Mouse (Mus musculus) neural tube, embryonic 13.5 days (tissue): ENCODE results near the gene Pglyrp1. TPM values are rescaled to one million over a fixed set of nuclear protein-coding genes. Genes with fewer than 3 reads are reported as not detected.
A peak's percentile ranks its signal among the peaks of the same experiment; 100 is the strongest.

ENCODE experiments used
- ATAC-seq: fragments of 200-750 bp; cut with Nextera tagmentation; 2 replicates; pipeline ENCODE4 v1.8.0; 2017; ENCODE audit warnings: low read depth, mild to moderate bottlenecking, moderate TSS enrichment, moderate library complexity
- H3K27ac ChIP-seq: fragments of 300-500 bp; sonication (generic); replicated peaks from 2 replicates; pipeline ENCODE4 v1.5.1; 2015; ENCODE audit warnings: moderate library complexity, mild to moderate bottlenecking, inconsistent platforms
- H3K27me3 ChIP-seq: fragments of 300-500 bp; sonication (generic); 2 replicates; pipeline ENCODE4 v1.6.1; 2015; ENCODE audit warnings: mild to moderate bottlenecking, inconsistent platforms
- H3K36me3 ChIP-seq: fragments of 300-500 bp; sonication (generic); 2 replicates; pipeline ENCODE4 v1.6.1; 2015; ENCODE audit warnings: mild to moderate bottlenecking, inconsistent platforms
- H3K4me1 ChIP-seq: fragments of 300-500 bp; sonication (generic); replicated peaks from 2 replicates; pipeline ENCODE4 v1.6.1; 2015; ENCODE audit warnings: inconsistent platforms
- H3K4me2 ChIP-seq: fragments of 300-500 bp; sonication (generic); 2 replicates; pipeline ENCODE4 v1.6.1; 2015; ENCODE audit warnings: inconsistent platforms, mild to moderate bottlenecking, moderate library complexity
- H3K4me3 ChIP-seq: fragments of 300-500 bp; sonication (generic); 2 replicates; pipeline ENCODE4 v1.5.1; 2015; ENCODE audit warnings: mild to moderate bottlenecking, inconsistent platforms
- H3K9ac ChIP-seq: fragments of 300-500 bp; sonication (generic); 2 replicates; pipeline ENCODE4 v1.6.1; 2015; ENCODE audit warnings: moderate library complexity, mild to moderate bottlenecking, inconsistent platforms
- H3K9me3 ChIP-seq: fragments of 300-500 bp; sonication (generic); 2 replicates; pipeline ENCODE4 v1.6.1; 2016; ENCODE audit warnings: inconsistent platforms
- WGBS: fragments of 180-500 bp; shearing (Covaris S2); methylation state at CpG from one replicate; pipeline ENCODE4 v1.1.7; 2015; 5-methylcytosine and 5-hydroxymethylcytosine counted together
- polyA plus RNA-seq: library from polyadenylated mRNA; unstranded; fragments of >200 nt; fragmentation: Nextera tagmentation; extraction: Ambion mirVana; gene quantifications from 2 replicates; pipeline ENCODE4 v1.2.1, GENCODE M21; 2015

The Pglyrp1 gene
- polyA plus RNA-seq, 1 experiment from 2014 or later = 12.8 TPM

GRCm38 (mm10) chr7:18921069-18921468, 49.9 kb downstream of the Pglyrp1 start:
- no peaks in the 10 kb centered on the region for H3K9me3 ChIP-seq
- H3K4me1 ChIP-seq = peaks cover 47% of the 10 kb centered on the region
- peak overlapping the region; percentile 75 for H3K27ac ChIP-seq
- H3K9ac ChIP-seq = 0 out of 2 replicates have a peak overlapping the region, but pooled peaks have one; percentile 4
- H3K4me3 ChIP-seq = no peak overlapping the region
- no peaks in the 10 kb centered on the region for H3K27me3 ChIP-seq
- peak overlapping the region; percentile 39 for H3K4me2 ChIP-seq
- H3K36me3 ChIP-seq = no peaks in the 10 kb centered on the region
- under 1% methylated on average over 12 of the region's 12 CpGs for WGBS
- no peak for ATAC-seq

GRCm38 (mm10) chr7:18922807-18923206, 51.7 kb downstream of the Pglyrp1 start:
- H3K4me3 ChIP-seq = no peak overlapping the region
- no peaks in the 10 kb centered on the region for H3K36me3 ChIP-seq
- peaks cover 59% of the 10 kb centered on the region for H3K4me1 ChIP-seq
- no peaks in the 10 kb centered on the region for H3K9me3 ChIP-seq
- 12% methylated on average over 5 of the region's 5 CpGs for WGBS
- no peak for ATAC-seq
- peak overlapping the region; percentile 57 for H3K9ac ChIP-seq
- H3K4me2 ChIP-seq = peak overlapping the region; percentile 77
- no peaks in the 10 kb centered on the region for H3K27me3 ChIP-seq
- peak overlapping the region; percentile 96 for H3K27ac ChIP-seq

- H3K4me3 ChIP-seq = 0 out of 2 replicates have a peak overlapping the region, but pooled peaks have one; percentile 1
- H3K9ac ChIP-seq = peak overlapping the region; percentile 57; the same call in 1 of the 2 replicates
- WGBS = 59% methylated on average over 11 of the region's 11 CpGs
- no peaks in the 10 kb centered on the region for H3K27me3 ChIP-seq
- no peaks in the 10 kb centered on the region for H3K36me3 ChIP-seq
- H3K4me1 ChIP-seq = peaks cover 64% of the 10 kb centered on the region
- H3K4me2 ChIP-seq = peak overlapping the region; percentile 77
- no peak for ATAC-seq
- peak overlapping the region; percentile 96 for H3K27ac ChIP-seq
- no peaks in the 10 kb centered on the region for H3K9me3 ChIP-seq
Measured at GRCm38 (mm10) chr7:18923267-18923666, 52.1 kb downstream of the Pglyrp1 start.

GRCm38 (mm10) chr7:18923711-18924191, 52.6 kb downstream of the Pglyrp1 start:
- Histone ChIP-seq H3K4me1 (peaks cover 68% of the 10 kb centered on the region), H3K4me2 (peak overlapping the region; percentile 77), H3K27ac (peak overlapping the region; percentile 96), H3K36me3 (no peaks in the 10 kb centered on the region), H3K9ac (peak overlapping the region; percentile 57), H3K9me3 (no peaks in the 10 kb centered on the region), H3K4me3 (0 out of 2 replicates have a peak overlapping the region, but pooled peaks have one; percentile 1), H3K27me3 (no peaks in the 10 kb centered on the region)
- ATAC-seq = no peak
- 19% methylated on average over 4 of the region's 4 CpGs for WGBS

- peak overlapping the region; percentile 96 for H3K27ac ChIP-seq
- ATAC-seq = no peak
- peak overlapping the region; percentile 57; the same call in 1 of the 2 replicates for H3K9ac ChIP-seq
- no peak overlapping the region for H3K4me3 ChIP-seq
- 4% methylated on average over 8 of the region's 8 CpGs for WGBS
- no peaks in the 10 kb centered on the region for H3K9me3 ChIP-seq
- H3K27me3 ChIP-seq = no peaks in the 10 kb centered on the region
- peak overlapping the region; percentile 77 for H3K4me2 ChIP-seq
- H3K36me3 ChIP-seq = no peaks in the 10 kb centered on the region
- peaks cover 74% of the 10 kb centered on the region for H3K4me1 ChIP-seq
Measured at GRCm38 (mm10) chr7:18924321-18924720, 53.2 kb downstream of the Pglyrp1 start.

- peak within 1 kb of the TSS; percentile 96 for H3K4me3 ChIP-seq
- peak within 1 kb of the TSS; percentile 77 for H3K4me2 ChIP-seq
- peak within 1 kb of the TSS; percentile 100 for H3K9ac ChIP-seq
- no peaks in the 10 kb centered on the region for H3K9me3 ChIP-seq
- WGBS = under 1% methylated on average over 30 of the region's 45 CpGs
- H3K36me3 ChIP-seq = no peaks in the 10 kb centered on the region
- no peaks in the 10 kb centered on the region for H3K27me3 ChIP-seq
- peaks cover 84% of the 10 kb centered on the region for H3K4me1 ChIP-seq
- H3K27ac ChIP-seq = peak within 1 kb of the TSS; percentile 96
- peak; percentile 81 for ATAC-seq
Measured at GRCm38 (mm10) chr7:18925162-18925938, 54.2 kb downstream of the Pglyrp1 start, which contains the start of gene Nova2. Gene Nova2, plus strand, starts transcription at chr7:18925888.

GRCm38 (mm10) chr7:18926041-18926790, 55.1 kb downstream of the Pglyrp1 start:
- peaks cover 86% of the 10 kb centered on the region for H3K4me1 ChIP-seq
- no peaks in the 10 kb centered on the region for H3K27me3 ChIP-seq
- peak; percentile 32 for ATAC-seq
- peak overlapping the region; percentile 96 for H3K4me3 ChIP-seq
- H3K4me2 ChIP-seq = peak overlapping the region; percentile 77
- no peaks in the 10 kb centered on the region for H3K36me3 ChIP-seq
- under 1% methylated on average over 35 of the region's 42 CpGs for WGBS
- H3K27ac ChIP-seq = peak overlapping the region; percentile 96
- H3K9me3 ChIP-seq = no peaks in the 10 kb centered on the region
- peak overlapping the region; percentile 100 for H3K9ac ChIP-seq

GRCm38 (mm10) chr7:18926911-18927310, 55.8 kb downstream of the Pglyrp1 start:
- Histone ChIP-seq H3K9me3 (no peaks in the 10 kb centered on the region), H3K27ac (peak overlapping the region; percentile 96), H3K4me3 (peak overlapping the region; percentile 96), H3K27me3 (no peaks in the 10 kb centered on the region), H3K9ac (peak overlapping the region; percentile 100), H3K4me2 (peak overlapping the region; percentile 77), H3K4me1 (peaks cover 87% of the 10 kb centered on the region), H3K36me3 (no peaks in the 10 kb centered on the region)
- peak; percentile 5; the same call in 1 of the 2 replicates for ATAC-seq
- 43% methylated on average over 6 of the region's 6 CpGs for WGBS

- H3K4me2 ChIP-seq = peak overlapping the region; percentile 77
- H3K36me3 ChIP-seq = no peaks in the 10 kb centered on the region
- WGBS = 39% methylated on average over 3 of the region's 3 CpGs
- no peak for ATAC-seq
- H3K9me3 ChIP-seq = no peaks in the 10 kb centered on the region
- H3K4me3 ChIP-seq = peak overlapping the region; percentile 96
- H3K27me3 ChIP-seq = no peaks in the 10 kb centered on the region
- H3K9ac ChIP-seq = peak overlapping the region; percentile 100
- H3K27ac ChIP-seq = peak overlapping the region; percentile 96
- peaks cover 87% of the 10 kb centered on the region for H3K4me1 ChIP-seq
Measured at GRCm38 (mm10) chr7:18927759-18928158, 56.6 kb downstream of the Pglyrp1 start.
